Mouse (Mus musculus) cerebellum, postnatal 10 days (tissue): ENCODE results near the gene Gripap1.
A peak's percentile ranks its signal among the peaks of the same experiment; 100 is the strongest.

ENCODE experiments used
- DNase-seq, 2 experiments: peaks; one replicate each; pipeline ENCODE4 v3.0.0; 2021; ENCODE audit warnings: mixed read lengths in 2 of 2

Gene Gripap1

DNA sequence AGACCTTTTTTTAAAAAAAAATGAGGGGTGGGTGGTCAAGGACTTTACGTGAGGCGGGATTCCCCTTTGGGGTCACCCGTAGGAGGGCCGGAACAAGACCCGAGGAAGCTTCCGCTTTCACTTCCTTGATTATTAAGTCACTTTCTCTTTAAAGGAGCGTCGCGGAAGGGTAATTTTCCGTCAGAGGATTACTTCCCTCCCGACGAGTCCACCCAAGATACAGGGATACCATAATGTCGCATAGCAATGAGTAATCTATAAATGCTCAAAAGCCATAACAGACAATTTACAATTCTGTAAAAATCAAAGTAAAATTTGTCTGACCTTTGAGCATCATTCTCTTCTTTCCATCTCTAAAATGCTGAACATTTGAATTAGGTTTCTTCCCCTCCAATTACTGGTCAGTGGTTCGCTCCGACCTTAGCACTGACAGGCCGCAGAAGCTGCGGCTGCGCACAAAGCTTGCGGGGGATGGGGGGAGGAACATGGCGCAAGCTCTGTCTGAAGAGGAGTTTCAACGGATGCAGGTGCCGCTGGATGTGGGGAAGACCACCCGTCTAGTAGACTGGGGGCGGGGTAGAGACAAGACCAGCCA is at the start of gene Gripap1:
Gene Gripap1, plus strand, starts transcription at position 224 of the 595 bp plus-strand sequence.
- DNase-seq: peak; percentile 83 to 88

DNA sequence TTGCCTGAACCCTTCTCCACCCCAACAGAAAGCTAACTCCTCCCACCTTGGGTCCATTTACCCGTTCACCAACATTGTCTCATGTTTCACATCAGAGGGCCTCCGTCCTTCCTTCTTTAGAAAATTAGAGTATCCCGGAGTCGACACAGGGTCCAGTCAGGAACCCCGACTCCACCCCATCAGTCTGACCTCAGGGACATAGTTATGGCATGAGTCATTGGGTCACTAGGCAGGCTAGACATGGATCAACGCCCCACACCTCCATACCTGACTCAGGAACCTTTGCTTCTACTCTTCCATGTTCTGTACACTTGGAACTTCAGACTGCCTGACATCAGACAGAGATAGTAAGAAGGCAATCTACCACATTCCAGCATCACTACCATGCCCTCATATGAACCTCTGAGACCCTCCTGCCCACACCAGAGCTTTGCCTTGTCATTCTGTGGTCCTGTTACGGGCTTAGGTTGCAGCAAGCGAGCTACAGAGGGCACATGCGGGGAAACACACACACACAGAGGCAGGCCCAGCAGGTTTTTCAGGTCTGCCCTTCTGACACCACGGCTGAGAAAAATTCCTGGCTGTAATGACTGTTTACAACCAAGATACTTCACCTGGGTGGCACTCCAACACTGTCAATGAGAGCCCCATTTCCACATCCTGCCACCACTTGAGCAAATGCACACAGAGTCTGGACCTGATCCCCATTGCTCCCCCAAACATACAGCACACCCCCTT is 49.3 kb upstream of the Gripap1 start:
- DNase-seq: no peak

DNA sequence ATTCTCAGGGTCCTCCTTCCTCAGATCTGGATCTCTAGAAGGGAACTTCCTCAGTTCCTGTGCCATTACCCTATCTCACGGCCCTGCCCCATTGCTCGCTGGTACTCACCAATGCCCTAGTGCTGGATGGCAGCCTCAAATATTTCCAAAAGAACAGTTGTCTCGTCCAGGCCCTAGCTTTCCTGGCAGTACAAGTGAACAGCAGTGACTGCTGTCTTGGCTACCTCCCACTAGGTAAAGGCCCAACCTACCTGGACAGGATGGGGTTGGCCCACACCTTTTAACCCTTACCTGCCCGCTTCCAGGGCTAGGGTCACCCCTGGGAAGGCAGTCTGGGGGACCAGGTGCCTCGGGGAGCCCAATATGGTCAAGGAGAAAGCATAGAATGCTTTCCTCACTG is 48.5 kb upstream of the Gripap1 start:
- no peak for DNase-seq

DNA sequence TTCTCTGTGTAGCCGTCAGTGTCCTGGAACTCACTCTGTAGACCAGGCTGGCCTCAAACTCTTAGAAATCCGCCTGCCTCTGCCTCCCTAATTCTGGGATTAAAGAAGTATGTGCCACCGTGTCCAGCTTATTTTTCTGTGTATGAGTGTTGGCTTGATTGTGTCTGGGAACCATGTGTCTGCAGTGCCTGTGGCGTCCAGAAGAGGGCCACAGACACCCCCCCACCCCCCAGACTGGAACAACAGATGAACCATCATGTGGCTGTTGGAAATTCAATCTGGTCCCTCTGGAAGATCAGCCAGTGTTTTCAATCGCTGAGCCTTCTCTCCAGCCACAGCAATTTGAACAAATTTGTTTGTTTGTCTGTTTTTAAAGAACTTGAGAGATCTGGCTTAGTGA is 46.1 kb upstream of the Gripap1 start:
- no peak for DNase-seq

DNA sequence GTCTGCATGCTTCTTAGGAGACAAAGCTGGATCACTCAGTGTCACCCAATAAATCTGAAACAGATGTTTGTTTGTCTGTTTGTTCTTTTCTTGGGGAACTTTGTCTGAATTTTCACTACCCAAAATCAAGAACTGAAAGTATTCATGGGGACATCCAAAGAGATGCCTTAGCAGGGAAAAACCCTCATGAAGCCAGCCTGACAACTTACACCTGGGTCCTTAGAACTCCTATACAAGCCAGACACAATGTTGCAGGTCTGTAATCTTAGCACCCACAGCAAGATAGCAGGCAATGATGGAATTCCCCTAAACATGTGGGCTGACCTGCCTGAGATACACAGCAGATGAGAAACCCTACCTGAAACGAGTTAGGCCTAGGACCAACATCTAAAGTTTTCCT is 44.6 kb upstream of the Gripap1 start:
- DNase-seq: no peak

DNA sequence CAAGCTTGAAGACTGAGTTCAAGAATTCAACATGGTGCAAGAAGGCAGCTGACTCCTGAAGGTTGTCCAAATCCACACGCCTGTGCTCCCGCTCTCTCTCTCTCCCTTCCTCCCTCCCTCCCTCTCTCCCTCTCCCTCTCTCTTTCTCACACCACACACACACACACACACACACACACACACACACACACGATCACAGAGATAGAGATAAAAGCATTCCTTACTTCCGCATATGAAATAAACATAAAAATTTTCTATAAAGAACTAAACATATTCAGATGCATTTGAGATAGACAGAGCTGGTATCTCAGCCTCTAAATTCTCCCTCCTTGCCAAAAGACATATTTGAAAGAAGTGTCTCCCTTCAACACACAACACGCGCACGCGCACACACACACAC is 44.1 kb upstream of the Gripap1 start:
- DNase-seq: no peak

DNA sequence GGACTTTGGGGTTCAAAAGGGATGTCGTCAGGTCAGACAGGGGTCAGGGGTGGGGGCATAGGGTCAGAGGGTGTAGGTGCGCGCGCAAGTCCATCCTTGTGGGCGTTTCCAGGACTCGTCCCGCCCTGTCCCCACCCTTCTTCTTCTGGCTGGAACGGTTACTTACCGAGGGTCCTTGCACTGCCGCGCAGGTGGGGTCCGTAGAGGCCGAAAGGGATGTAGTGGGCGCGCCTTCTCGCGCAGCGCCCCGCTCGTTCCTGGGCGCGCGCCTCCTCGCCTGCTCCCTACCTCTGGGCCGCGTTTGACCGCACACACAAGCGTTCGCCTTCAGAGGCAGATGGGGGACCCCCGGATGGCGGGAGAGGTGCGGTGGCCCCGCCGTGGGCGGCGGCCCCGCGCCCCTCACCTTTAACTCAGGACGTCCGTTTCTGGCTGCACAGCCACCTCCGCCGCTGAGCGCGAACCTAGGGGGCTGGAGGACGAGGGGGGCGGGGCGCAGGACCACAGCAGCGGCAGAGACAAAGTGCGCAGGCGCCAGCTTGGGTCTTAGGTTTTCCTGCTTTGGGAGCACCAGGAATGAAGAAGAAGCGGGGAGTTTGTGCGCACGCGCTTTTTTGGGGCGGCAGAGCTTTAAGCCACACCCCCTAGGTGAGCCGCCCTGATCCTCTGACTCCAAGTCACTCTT is 39.0 kb upstream of the Gripap1 start, which contains the start of gene Ccdc120:
Gene Ccdc120, minus strand, starts transcription at position 474 of the 685 bp plus-strand sequence.
- peak; percentile 86 to 93 for DNase-seq

DNA sequence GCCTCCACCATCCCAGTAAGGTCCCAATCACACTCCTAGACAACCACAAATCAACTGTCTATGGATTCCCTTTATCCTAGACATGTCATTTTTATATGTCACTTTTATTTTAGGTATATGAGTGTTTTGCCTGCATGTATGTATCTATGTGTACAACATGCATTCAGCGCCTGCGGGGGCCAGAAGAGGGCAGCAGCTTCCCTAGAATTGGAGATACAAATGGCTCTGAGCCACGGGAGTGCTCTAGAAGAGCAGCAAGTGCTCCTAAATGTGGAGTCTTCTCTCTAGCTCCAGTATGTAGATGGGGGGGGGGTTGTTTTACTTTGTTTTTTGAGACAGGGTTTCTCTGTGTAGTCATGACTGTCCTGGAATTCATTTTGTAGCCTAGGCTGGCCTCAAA is 35.9 kb upstream of the Gripap1 start:
- DNase-seq: peak in 1 of 2 experiments; percentile 59

DNA sequence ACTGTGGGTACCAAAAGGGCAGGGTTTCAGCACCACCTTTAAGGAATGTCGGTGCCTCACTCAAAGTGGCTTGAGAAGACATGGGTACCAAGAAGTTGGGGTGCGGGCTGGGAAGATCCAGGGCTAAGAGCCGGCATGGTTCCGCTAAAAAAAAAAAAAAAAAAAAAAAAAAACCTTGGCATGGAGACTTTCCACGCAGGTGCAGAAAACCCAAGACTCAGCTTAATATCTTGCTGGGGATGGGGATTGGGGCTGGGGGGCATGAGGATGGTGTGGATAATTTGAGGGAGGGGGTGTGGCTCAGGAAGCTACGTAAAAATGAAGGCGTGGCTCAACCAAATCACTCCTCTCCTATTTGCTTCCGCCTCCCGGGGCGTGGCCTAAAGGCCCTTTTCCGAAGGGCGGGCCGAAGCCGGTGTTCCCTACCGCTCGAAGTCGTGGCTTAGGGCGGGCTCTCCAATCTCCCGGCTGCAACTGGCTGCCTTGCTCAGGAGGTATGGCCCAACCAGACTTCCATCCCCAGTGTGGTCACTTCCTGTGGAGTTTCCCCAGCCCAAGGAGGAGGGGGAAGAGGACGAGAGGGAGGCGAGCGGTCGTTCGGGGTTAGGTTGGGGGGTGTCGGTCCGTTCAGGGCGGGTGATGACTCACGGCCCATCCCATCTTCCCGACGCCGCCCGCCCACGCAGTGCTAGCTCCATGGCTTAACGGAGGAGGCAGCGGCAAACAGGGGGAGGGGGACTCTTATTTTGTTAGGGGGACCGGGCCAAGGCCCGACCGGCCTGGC is 27.2 kb upstream of the Gripap1 start, which contains the start of gene Tfe3:
Gene Tfe3, plus strand, starts transcription at position 424 of the 784 bp plus-strand sequence.
- peak; percentile 92 to 96 for DNase-seq

DNA sequence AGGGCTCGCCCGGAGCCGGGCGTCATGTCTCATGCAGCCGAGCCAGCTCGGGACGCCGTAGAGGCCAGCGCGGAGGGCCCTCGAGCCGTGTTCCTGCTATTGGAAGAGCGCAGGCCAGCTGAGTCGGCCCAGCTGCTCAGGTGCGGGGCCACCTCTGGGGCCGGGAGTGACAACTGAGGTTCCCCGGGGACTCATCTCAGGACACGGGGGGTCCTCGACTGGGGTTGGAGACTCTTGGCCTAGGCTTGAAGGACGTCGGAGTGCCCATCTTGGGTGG is 26.7 kb upstream of the Gripap1 start:
- no peak for DNase-seq

DNA sequence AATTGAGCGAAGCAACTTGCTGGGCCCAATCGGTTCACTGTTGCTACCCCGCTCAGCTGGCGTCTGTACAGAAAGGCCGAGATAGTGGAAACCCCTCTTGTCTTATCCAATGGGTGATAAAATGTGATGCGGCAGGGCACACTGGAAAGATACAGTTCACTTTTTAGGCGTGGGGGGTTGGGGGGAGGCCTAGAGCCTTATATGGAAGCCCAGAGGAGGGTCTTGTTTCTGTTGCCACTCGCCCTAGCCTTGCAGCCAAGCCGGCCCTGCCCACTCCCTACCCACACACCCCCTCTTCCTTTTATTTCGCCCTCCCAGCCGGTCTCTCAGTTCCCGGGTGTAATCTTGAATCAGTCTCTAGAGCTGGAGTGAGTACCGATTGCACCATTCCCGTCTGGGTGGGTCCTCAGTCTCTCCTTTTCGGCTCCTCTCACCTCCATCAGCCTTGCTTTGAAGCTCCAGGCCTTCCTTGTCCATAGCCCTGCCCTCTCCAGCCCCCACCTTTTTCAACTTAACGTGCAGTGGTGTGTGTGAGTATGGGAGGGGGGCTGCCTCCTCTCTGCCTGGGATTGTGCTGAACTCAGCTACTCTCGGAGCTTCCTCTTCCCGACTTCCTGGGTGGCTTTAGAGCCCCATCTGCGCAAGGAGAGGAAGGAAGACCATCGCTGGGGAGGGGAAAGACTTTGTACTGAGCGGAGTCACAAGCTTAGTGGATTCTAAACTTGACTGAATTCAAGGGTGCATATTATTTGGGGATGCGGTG is 25.8 kb upstream of the Gripap1 start:
- DNase-seq: peak; percentile 14 to 26

DNA sequence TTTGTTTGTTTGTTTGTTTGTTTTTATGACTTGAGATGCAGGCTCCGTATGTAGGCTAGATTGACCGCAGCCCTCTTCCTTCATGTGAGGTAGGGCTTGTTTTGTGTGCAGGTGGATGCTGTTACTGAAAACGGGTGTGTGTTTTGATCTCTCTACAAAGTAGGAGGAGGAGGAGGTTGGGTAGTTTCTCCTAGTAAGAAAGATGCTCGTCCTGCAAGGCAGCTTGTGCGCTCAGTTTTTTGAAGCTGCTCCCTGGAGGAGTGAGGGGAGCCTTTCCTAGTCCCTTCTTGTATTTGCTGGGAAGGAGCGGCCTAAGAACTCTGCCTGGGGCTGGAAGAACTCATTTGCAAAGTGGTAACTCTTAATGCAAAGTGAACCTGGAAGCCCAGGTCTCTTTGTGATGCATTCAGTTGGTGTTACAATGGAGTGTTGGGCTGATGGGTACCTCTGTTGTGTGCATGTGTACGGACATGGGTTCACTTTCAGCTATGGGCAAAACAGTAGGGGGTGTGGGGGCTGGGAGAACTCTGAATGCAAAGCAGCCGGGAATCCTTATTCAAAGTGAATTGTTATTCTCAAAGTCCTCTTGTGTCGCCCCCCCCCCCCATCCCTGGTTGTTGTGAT is 24.8 kb upstream of the Gripap1 start:
- DNase-seq: peak in 1 of 2 experiments; percentile 17

DNA sequence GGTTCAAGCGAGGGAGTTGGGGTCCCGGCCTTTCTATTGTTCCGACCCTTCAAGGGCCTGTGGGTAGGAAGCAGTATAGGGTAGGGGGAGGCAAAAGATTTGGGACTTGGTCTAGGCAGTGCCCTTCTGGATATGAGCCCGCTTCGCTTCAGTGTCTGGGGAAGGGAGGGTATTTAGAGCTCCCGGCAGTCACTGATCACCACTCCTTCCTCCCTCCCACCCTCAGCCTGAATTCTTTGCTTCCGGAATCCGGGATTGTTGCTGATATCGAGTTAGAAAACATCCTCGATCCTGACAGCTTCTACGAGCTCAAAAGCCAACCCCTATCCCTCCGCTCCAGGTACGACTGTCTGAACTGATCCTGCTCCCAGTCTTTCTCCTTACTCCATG is 24.3 kb upstream of the Gripap1 start:
- DNase-seq: peak in 1 of 2 experiments; percentile 11

DNA sequence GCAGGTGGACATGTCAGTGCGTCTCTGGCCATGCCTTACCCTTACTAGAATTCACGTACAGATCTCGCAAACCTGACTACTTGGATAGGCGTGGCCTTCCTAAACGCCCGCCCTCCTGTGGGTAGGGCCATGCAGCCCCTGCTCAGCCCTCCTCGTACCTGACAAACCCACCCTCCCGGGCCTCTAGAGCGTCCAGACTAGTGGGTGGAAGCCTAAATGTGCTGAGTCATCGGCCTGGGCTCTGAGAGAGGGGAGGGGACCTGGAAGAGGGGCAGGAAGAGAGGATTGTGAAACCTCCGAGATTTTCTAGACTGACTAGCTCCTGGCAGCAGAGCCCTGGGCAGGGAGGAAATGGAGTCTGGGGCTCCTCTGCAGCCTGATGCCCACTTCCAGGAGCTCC is 23.8 kb upstream of the Gripap1 start:
- peak; percentile 18 to 28 for DNase-seq

DNA sequence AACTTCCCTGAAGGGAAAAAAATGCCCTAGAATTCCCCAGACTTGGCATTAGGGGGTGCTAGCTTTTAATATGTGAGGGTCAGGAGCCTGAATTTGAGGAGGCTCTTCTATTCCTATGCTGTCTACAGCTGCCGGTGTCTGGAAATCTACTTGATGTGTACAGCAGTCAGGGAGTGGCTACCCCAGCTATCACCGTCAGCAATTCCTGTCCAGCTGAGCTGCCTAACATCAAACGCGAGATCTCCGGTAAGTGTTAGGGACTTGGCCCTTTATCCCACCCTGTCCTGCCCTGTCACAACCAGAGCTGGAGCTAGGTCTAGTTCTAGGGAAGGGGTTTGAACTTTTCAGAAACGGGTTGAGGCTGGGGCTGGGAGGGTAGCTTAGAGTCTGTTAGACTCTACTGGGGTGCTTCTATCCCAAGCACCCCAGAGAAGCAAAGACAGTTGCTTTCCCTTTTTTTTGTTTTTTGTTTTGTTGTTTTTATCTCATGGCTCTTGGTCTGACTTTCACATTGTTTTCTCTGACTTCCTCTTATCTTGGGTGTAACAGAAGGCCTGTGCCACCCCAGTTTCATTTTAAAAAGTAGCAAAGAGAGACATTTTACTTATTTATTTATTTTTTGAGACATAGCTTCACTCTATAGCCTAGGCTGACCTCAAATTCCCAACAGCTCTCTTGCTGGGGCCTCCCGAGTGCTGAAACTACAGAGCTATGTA is 20.1 kb upstream of the Gripap1 start:
- DNase-seq: no peak

DNA sequence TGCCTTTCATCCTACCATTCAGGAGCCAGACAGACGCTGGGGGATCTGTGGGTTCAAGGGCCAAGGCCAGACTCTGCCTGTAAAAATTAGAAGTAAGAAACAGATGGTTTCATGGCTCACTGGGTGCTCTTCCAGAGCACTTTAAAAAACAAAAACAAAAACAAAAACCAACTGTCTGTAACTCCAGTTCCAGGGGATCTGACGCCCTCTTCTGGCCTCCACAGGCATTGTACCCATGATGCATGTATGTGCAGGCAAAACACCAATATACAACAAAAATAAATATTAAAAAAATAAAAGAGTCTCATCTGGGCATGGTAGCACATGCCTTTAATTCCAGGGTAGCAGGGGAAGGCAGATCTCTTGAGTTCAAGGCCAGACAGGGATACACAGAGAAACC is 16.8 kb upstream of the Gripap1 start:
- DNase-seq: peak; percentile 26 to 44

DNA sequence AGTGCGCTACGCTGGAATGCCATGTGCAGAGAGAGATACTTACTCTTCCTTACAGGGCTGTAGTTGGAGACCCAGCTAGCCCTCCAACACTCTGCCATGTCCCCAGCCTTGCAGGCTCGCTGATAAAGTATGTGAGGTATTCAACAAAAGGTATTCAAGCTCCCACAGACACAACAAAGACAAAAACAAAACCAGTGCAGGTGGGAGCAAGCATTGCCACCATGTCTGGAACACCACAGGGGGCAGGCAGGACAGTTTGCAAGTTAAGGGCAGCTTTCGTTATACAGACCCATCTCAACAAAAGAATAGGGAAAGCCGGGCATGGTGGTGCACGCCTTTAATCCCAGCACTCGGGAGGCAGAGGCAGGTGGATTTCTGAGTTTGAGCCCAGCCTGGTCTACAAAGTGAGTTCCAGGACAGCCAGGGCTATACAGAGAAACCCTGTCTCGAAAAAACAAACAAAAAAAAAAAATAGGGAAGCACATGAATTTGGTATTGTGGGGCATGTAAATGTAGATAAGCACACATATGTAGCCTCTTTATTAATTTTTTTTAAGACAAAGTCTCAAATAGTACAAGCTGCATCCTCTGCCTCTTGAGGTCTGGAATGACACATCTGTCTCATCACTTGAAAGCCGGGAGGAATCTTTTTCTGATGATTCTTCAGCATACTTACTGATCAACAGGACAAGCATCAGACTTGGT is 13.9 kb upstream of the Gripap1 start:
- DNase-seq: no peak

DNA sequence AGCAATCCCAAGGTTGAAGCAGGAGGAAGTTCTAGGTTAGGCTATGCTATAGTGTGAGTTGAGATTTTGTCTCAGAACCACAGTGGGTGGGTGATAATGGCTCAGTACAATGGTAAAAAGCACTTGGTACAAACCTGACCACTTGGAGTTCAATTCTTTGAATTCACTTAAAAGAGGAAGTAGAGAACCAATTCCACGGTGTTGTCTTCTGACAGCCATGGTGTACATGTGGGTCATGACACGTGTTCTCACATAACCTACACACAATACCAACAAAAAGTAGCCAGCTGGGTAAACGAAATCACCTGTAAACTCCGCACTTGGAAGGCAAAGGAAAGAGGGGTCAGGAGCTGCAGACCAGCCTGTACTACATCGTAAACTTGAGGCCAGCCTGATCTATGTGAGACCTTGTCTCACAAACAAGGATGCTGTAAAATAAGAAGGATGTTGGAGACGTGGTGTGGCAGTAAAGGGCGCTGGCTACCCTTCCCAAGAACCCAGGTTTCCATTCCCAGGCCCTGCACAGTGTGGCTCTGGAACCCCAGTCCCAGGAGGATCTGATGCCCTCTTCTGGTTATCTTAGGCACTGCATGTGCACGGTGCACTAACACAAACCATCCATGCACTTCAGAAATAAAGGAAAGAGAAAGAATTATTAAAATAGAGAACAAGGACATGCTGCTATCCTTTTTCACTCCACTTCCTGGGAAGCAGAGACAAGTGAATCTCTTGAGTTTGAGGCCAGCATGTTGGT is 13.1 kb upstream of the Gripap1 start:
- peak; percentile 76 to 81 for DNase-seq

DNA sequence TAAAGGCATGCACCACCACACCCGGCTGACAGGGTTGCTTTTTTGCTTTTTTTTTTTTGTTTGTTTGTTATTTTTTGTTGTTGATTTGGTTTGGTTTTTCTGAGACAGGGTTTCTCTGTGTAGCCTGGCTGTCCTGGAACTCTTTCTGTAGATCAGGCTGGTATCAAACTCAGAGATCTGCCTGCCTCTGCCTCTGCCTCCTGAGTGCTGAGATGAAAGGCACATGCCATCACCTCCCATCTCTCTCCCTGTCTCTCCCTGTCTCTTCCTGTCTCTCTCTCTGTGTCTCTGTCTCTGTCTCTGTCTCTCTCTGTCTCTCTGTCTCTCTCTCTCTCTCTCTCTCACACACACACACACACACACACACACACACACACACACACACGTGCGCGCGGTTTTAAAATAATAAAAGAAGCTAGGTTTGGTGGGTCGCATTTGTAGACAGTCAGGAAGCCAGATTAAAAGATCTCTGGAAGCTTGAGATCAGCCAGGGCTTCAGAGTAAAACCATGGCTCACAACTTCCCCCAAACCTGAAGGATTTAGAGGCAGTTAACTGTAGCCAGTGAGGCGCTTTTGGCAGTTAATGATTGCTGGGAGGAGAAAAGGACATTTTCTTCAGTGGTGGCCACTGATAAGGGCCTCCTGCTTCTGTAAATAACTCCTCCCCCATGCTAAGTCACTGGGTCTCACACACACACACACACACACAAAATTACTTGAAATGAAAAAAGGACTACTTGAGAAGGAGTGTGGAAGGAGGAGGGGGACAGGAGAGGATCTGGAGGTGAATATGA is 10.9 kb upstream of the Gripap1 start:
- no peak for DNase-seq
